Comparison of ENCODE assay signal across 14 mouse cellular contexts in the genomic region with DNA sequence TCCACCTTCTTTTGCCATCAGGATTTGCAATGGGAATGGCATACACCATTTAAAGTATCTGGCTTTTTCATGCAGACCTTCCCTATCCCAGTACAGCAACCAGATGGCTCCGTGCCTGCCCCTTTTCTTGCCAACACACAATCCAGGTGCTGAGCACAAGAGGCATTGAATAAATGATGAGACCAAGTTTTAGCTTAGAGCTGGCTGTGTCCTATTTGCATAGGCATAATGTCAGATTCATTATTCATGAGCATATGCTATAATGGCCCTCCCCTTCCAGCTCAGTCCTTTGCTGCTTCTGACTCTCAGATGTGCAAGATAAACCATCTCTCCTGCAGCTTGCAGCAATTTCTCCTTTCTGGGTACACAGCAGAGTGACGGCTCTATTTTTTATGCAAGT.
DNase-seq lines count a peak whose midpoint lies in the region; ATAC-seq lines count a peak whose summit lies in the region.
"Had no signal": no experiment of that assay in that cellular context is flagged by ENCODE, and none has a peak within 500 bp of the region (broad histone marks: within the 10 kb centered on the region; RNA-seq: fewer than 3 reads in every experiment).

No protein-coding gene starts in this region.

- H3K27ac ChIP-seq in forebrain, embryonic 12.5 days: no peak overlapping the region
- H3K27ac ChIP-seq in forebrain, embryonic 11.5 days (ENCODE audit: low read depth, low read length): no peak overlapping the region
- no peak overlapping the region for H3K27ac ChIP-seq in midbrain, embryonic 12.5 days (replicated peaks)
- H3K27ac ChIP-seq: gastrocnemius, adult 2 months; heart, embryonic 10.5 days; kidney, postnatal 0 days; limb, embryonic 15.5 days had no signal

- H3K4me3 ChIP-seq in forebrain, embryonic 12.5 days (replicated peaks): no peak overlapping the region
- no peak overlapping the region for H3K4me3 ChIP-seq in forebrain, embryonic 11.5 days (ENCODE audit: low read depth, low read length)
- H3K4me3 ChIP-seq in midbrain, embryonic 12.5 days: no peak overlapping the region
- H3K4me3 ChIP-seq: gastrocnemius, adult 2 months; heart, embryonic 10.5 days; limb, embryonic 15.5 days had no signal

- ATAC-seq in forebrain, embryonic 12.5 days (ENCODE audit: low FRiP score): peak; percentile 60; the same call in 1 of the 2 replicates
- ATAC-seq in forebrain, embryonic 11.5 days (replicated peaks; ENCODE audit: low FRiP score): no peak
- peak; percentile 67 for ATAC-seq in midbrain, embryonic 12.5 days (ENCODE audit: low FRiP score, low read depth)

- no peaks in the 10 kb centered on the region for H3K36me3 ChIP-seq in forebrain, embryonic 12.5 days (replicated peaks)
- H3K36me3 ChIP-seq in forebrain, embryonic 11.5 days (ENCODE audit: control insufficient read depth, insufficient read depth, low read length): no peaks in the 10 kb centered on the region
- no peaks in the 10 kb centered on the region for H3K36me3 ChIP-seq in midbrain, embryonic 12.5 days
- H3K36me3 ChIP-seq: heart, embryonic 10.5 days; limb, embryonic 15.5 days had no signal

- H3K4me2 ChIP-seq in forebrain, embryonic 12.5 days: no peak overlapping the region
- no peak overlapping the region for H3K4me2 ChIP-seq in forebrain, embryonic 11.5 days (ENCODE audit: low read depth, low read length, severe bottlenecking)
- H3K4me2 ChIP-seq in midbrain, embryonic 12.5 days (replicated peaks): no peak overlapping the region
- H3K4me2 ChIP-seq: limb, embryonic 15.5 days had no signal

- H3K4me1 ChIP-seq in forebrain, embryonic 12.5 days: no peaks in the 10 kb centered on the region
- no peaks in the 10 kb centered on the region for H3K4me1 ChIP-seq in forebrain, embryonic 11.5 days (replicated peaks; ENCODE audit: control insufficient read depth, insufficient read depth, low read length)
- peaks cover 3% of the 10 kb centered on the region; the same call in 1 of the 2 replicates for H3K4me1 ChIP-seq in midbrain, embryonic 12.5 days
- H3K4me1 ChIP-seq: limb, embryonic 15.5 days had no signal

- H3K9me3 ChIP-seq in forebrain, embryonic 12.5 days: no peaks in the 10 kb centered on the region
- no peaks in the 10 kb centered on the region for H3K9me3 ChIP-seq in forebrain, embryonic 11.5 days (ENCODE audit: control insufficient read depth, low read length)
- no peaks in the 10 kb centered on the region for H3K9me3 ChIP-seq in midbrain, embryonic 12.5 days
- H3K9me3 ChIP-seq: heart, embryonic 10.5 days; limb, embryonic 15.5 days had no signal

- H3K9ac ChIP-seq in forebrain, embryonic 12.5 days: no peak overlapping the region
- H3K9ac ChIP-seq in forebrain, embryonic 11.5 days (ENCODE audit: low read length): no peak overlapping the region
- H3K9ac ChIP-seq in midbrain, embryonic 12.5 days (replicated peaks): no peak overlapping the region
- H3K9ac ChIP-seq: limb, embryonic 15.5 days had no signal

- H3K27me3 ChIP-seq in forebrain, embryonic 12.5 days: no peaks in the 10 kb centered on the region
- no peaks in the 10 kb centered on the region for H3K27me3 ChIP-seq in forebrain, embryonic 11.5 days (ENCODE audit: control insufficient read depth, insufficient read depth, low read length)
- no peaks in the 10 kb centered on the region for H3K27me3 ChIP-seq in midbrain, embryonic 12.5 days
- H3K27me3 ChIP-seq: limb, embryonic 15.5 days had no signal

- DNase-seq in forebrain, embryonic 11.5 days (ENCODE audit: low spot score): no peak
- DNase-seq in right cerebral cortex, postnatal 14 days: peak; percentile 16
- DNase-seq in right cerebral cortex, adult 18-20 months: no peak
- DNase-seq in kidney, postnatal 4 days: no peak
- DNase-seq in T-cell, adult 2 months (ENCODE audit: low spot score): no peak
- DNase-seq in embryo, embryonic 10 days (ENCODE audit: low spot score): no peak
- DNase-seq: adrenal gland, postnatal 14 days; gastrocnemius, adult 2 months; lung, adult 2 months had no signal

- WGBS in forebrain, embryonic 12.5 days: 67% methylated on average over 2 of the region's 2 CpGs
- WGBS in forebrain, embryonic 11.5 days: 90% methylated on average over 2 of the region's 2 CpGs
- WGBS in midbrain, embryonic 12.5 days: 72% methylated on average over 2 of the region's 2 CpGs
